ENCODE assay signal across 30 mouse cellular contexts in genomic region chr5:55134310-55134709, GRCm38 (mm10).
"Had no signal": no experiment of that assay in that cellular context is flagged by ENCODE, and none has a peak within 500 bp of the region (broad histone marks: within the 10 kb centered on the region; RNA-seq: fewer than 3 reads in every experiment).

No protein-coding gene starts in this region.

- H3K9me3 ChIP-seq: limb, embryonic 10.5 days; limb, embryonic 12.5 days; limb, embryonic 13.5 days; limb, embryonic 15.5 days; liver, embryonic 12.5 days; liver, embryonic 13.5 days; liver, embryonic 15.5 days; lung, embryonic 15.5 days; megakaryocyte, embryonic 14.5 days; midbrain, embryonic 10.5 days; midbrain, embryonic 12.5 days; midbrain, embryonic 13.5 days; midbrain, embryonic 15.5 days had no signal

- H3K4me2 ChIP-seq: limb, embryonic 12.5 days; limb, embryonic 13.5 days; limb, embryonic 15.5 days; liver, embryonic 11.5 days; liver, embryonic 12.5 days; liver, embryonic 13.5 days; liver, embryonic 15.5 days; lung, embryonic 14.5 days; lung, embryonic 15.5 days; midbrain, embryonic 11.5 days; midbrain, embryonic 12.5 days; midbrain, embryonic 13.5 days; midbrain, embryonic 15.5 days had no signal

- H3K4me1 ChIP-seq: limb, embryonic 10.5 days; limb, embryonic 12.5 days; limb, embryonic 13.5 days; limb, embryonic 15.5 days; liver, embryonic 12.5 days; liver, embryonic 13.5 days; liver, embryonic 15.5 days; lung, embryonic 15.5 days; megakaryocyte, embryonic 14.5 days; midbrain, embryonic 10.5 days; midbrain, embryonic 12.5 days; midbrain, embryonic 15.5 days had no signal

- H3K9ac ChIP-seq: limb, embryonic 12.5 days; limb, embryonic 13.5 days; limb, embryonic 15.5 days; liver, embryonic 12.5 days; liver, embryonic 13.5 days; liver, embryonic 14.5 days; liver, embryonic 15.5 days; liver, postnatal 0 days; lung, embryonic 14.5 days; lung, embryonic 15.5 days; midbrain, embryonic 12.5 days; midbrain, embryonic 13.5 days; midbrain, embryonic 15.5 days had no signal

- H3K4me3 ChIP-seq: left cerebral cortex, adult 2 months; limb, embryonic 10.5 days; limb, embryonic 12.5 days; limb, embryonic 13.5 days; limb, embryonic 15.5 days; liver, embryonic 12.5 days; liver, embryonic 13.5 days; liver, embryonic 15.5 days; lung, embryonic 15.5 days; megakaryocyte, embryonic 14.5 days; midbrain, embryonic 10.5 days; midbrain, embryonic 12.5 days; midbrain, embryonic 13.5 days; midbrain, embryonic 15.5 days; myocyte had no signal

- H3K27ac ChIP-seq: left cerebral cortex, adult 2 months; limb, embryonic 10.5 days; limb, embryonic 12.5 days; limb, embryonic 13.5 days; limb, embryonic 15.5 days; liver, embryonic 12.5 days; liver, embryonic 13.5 days; liver, embryonic 14.5 days; liver, embryonic 15.5 days; lung, embryonic 15.5 days; macrophage; midbrain, embryonic 10.5 days; midbrain, embryonic 12.5 days; midbrain, embryonic 13.5 days; midbrain, embryonic 15.5 days had no signal

- DNase-seq: left cerebral cortex, postnatal 4 days; liver; liver, embryonic 13.5 days; liver, postnatal 0 days; lung, adult 18-20 months; lung, adult 2 months; lung, embryonic 14.5 days; lung, postnatal 10 days; lung, postnatal 14 days; lung, postnatal 36 days; lung, postnatal 4 days; midbrain, embryonic 14.5 days had no signal

- H3K36me3 ChIP-seq: limb, embryonic 10.5 days; limb, embryonic 12.5 days; limb, embryonic 13.5 days; limb, embryonic 15.5 days; liver, embryonic 12.5 days; liver, embryonic 13.5 days; liver, embryonic 15.5 days; lung, embryonic 15.5 days; midbrain, embryonic 10.5 days; midbrain, embryonic 12.5 days; midbrain, embryonic 13.5 days; midbrain, embryonic 15.5 days had no signal

- H3K27me3 ChIP-seq: limb, embryonic 12.5 days; limb, embryonic 13.5 days; limb, embryonic 15.5 days; liver, embryonic 12.5 days; liver, embryonic 13.5 days; liver, embryonic 15.5 days; lung, embryonic 15.5 days; megakaryocyte, embryonic 14.5 days; midbrain, embryonic 12.5 days; midbrain, embryonic 13.5 days; midbrain, embryonic 15.5 days had no signal
